Mouse (Mus musculus): ENCODE results near the gene Per1.

DNA sequence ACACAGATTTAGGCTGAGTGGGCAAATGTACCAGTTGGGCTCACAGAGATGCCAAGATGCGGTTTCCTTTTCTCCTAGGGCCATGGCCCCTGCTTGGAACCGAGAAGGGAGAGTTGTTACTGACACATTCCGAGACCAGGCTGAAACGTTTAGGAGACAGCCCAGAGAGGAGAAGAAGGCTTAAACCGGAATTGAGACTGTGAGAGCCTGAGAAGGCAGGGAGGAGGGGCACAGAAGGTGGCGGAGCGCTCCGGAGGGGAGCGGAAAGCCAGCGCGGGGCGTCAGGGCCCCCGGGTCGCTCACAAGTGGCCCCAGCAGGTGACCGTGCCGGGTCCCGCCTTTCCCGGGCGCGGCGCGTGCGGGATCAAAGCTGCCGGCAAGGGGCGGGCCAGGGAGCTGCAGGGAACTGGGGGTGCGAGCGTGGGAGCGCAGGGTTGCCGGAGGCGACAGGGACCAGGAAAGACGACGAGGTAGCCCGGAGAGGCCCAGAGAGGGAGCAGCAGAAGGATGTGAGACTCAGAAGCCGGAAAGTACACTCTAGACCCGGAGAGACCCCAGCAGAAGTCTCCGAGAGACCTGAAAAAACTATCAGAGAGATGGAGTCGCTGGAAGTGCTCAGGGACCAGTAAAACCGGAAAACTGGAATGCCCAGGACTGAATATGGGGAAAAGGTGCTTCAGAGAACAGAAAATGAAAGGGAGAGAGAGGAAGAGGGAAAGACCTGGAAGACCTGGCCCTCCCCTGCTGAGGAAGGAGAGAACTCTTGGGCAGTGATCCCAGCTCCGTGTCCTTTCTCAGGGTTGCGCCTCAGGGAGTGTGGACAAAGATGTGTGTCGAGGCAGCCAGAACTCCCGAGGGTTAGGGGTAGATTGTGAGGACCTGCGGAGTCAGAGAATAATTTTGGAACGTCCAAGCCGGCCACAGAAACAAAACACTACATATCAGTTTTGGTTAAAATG is 23.0 kb downstream of the Per1 start:
- no peak for TF ChIP-seq EP300 (IDR thresholded peaks at IDR 0.05; ENCODE audit: insufficient read depth, low read depth, low read length)
- TF ChIP-seq POLR2A (IDR thresholded peaks at IDR 0.05; ENCODE audit: insufficient read depth, low read depth, low read length), result no peak
